Mouse (Mus musculus): ENCODE data around the gene Gm765. TPM values are rescaled to one million over a fixed set of nuclear protein-coding genes. Genes with fewer than 3 reads are reported as not detected.

The Gm765 gene
- polyA plus RNA-seq, 1 experiment: not detected

GRCm38 (mm10) chr6:98243186-98243585 lies 99.4 kb downstream of the Gm765 start:
- no peak overlapping the region for H3K27ac ChIP-seq (ENCODE audit: insufficient read depth, low read depth, low read length)
- 51% methylated on average over 6 of the region's 6 CpGs for whole genome bisulfite sequencing
- no peak overlapping the region for H3K4me3 ChIP-seq (ENCODE audit: insufficient read depth, low read depth, low read length)
- H3K4me1 ChIP-seq (ENCODE audit: control insufficient read depth, insufficient read depth, low read length): no peaks in the 10 kb centered on the region
- TF ChIP-seq CTCF (IDR thresholded peaks at IDR 0.05; ENCODE audit: insufficient read depth, low read depth, low read length): no peak
- TF ChIP-seq POLR2A (IDR thresholded peaks at IDR 0.05; ENCODE audit: insufficient read depth, low read depth, low read length): no peak

GRCm38 (mm10) chr6:98240561-98241272 lies 101.8 kb downstream of the Gm765 start:
- Histone ChIP-seq H3K4me1 (ENCODE audit: control insufficient read depth, insufficient read depth, low read length) (no peaks in the 10 kb centered on the region), H3K4me3 (ENCODE audit: insufficient read depth, low read depth, low read length) (no peak overlapping the region), H3K27ac (ENCODE audit: insufficient read depth, low read depth, low read length) (no peak overlapping the region)
- 92% methylated on average over 8 of the region's 8 CpGs for WGBS
- TF ChIP-seq POLR2A (IDR thresholded peaks at IDR 0.05; ENCODE audit: insufficient read depth, low read depth, low read length) (no peak), CTCF (IDR thresholded peaks at IDR 0.05; ENCODE audit: insufficient read depth, low read depth, low read length) (no peak)

GRCm38 (mm10) chr6:98234097-98234496 lies 108.5 kb downstream of the Gm765 start:
- H3K4me1 ChIP-seq (ENCODE audit: control insufficient read depth, insufficient read depth, low read length): no peaks in the 10 kb centered on the region
- no peak overlapping the region for H3K27ac ChIP-seq (ENCODE audit: insufficient read depth, low read depth, low read length)
- TF ChIP-seq CTCF (IDR thresholded peaks at IDR 0.05; ENCODE audit: insufficient read depth, low read depth, low read length) (no peak), POLR2A (IDR thresholded peaks at IDR 0.05; ENCODE audit: insufficient read depth, low read depth, low read length) (no peak)
- H3K4me3 ChIP-seq (ENCODE audit: insufficient read depth, low read depth, low read length): no peak overlapping the region
- 97% methylated on average over 3 of the region's 3 CpGs for WGBS

GRCm38 (mm10) chr6:98223923-98224322 lies 118.6 kb downstream of the Gm765 start:
- TF ChIP-seq POLR2A (IDR thresholded peaks at IDR 0.05; ENCODE audit: insufficient read depth, low read depth, low read length): no peak
- TF ChIP-seq CTCF (IDR thresholded peaks at IDR 0.05; ENCODE audit: insufficient read depth, low read depth, low read length): no peak
- WGBS: 95% methylated on average over 8 of the region's 8 CpGs
- H3K4me1 ChIP-seq (ENCODE audit: control insufficient read depth, insufficient read depth, low read length): no peaks in the 10 kb centered on the region
- H3K4me3 ChIP-seq (ENCODE audit: insufficient read depth, low read depth, low read length): no peak overlapping the region
- no peak overlapping the region for H3K27ac ChIP-seq (ENCODE audit: insufficient read depth, low read depth, low read length)

GRCm38 (mm10) chr6:98221970-98222369 lies 120.6 kb downstream of the Gm765 start:
- 73% methylated on average over 16 of the region's 16 CpGs for WGBS
- H3K27ac ChIP-seq (ENCODE audit: insufficient read depth, low read depth, low read length): no peak overlapping the region
- TF ChIP-seq POLR2A (IDR thresholded peaks at IDR 0.05; ENCODE audit: insufficient read depth, low read depth, low read length): no peak
- no peak for TF ChIP-seq CTCF (IDR thresholded peaks at IDR 0.05; ENCODE audit: insufficient read depth, low read depth, low read length)
- H3K4me1 ChIP-seq (ENCODE audit: control insufficient read depth, insufficient read depth, low read length): no peaks in the 10 kb centered on the region
- no peak overlapping the region for H3K4me3 ChIP-seq (ENCODE audit: insufficient read depth, low read depth, low read length)

- WGBS: 88% methylated on average over 3 of the region's 3 CpGs
- no peak for TF ChIP-seq POLR2A (IDR thresholded peaks at IDR 0.05; ENCODE audit: insufficient read depth, low read depth, low read length)
- no peak for TF ChIP-seq CTCF (IDR thresholded peaks at IDR 0.05; ENCODE audit: insufficient read depth, low read depth, low read length)
- H3K4me3 ChIP-seq (ENCODE audit: insufficient read depth, low read depth, low read length): no peak overlapping the region
- H3K4me1 ChIP-seq (ENCODE audit: control insufficient read depth, insufficient read depth, low read length): no peaks in the 10 kb centered on the region
- H3K27ac ChIP-seq (ENCODE audit: insufficient read depth, low read depth, low read length): no peak overlapping the region
These were observed 130.3 kb downstream of the Gm765 start for GRCm38 (mm10) chr6:98212225-98212624.

GRCm38 (mm10) chr6:98210237-98210636 lies 132.3 kb downstream of the Gm765 start:
- H3K4me3 ChIP-seq (ENCODE audit: insufficient read depth, low read depth, low read length): no peak overlapping the region
- 95% methylated on average over 5 of the region's 5 CpGs for WGBS
- no peak overlapping the region for H3K27ac ChIP-seq (ENCODE audit: insufficient read depth, low read depth, low read length)
- no peaks in the 10 kb centered on the region for H3K4me1 ChIP-seq (ENCODE audit: control insufficient read depth, insufficient read depth, low read length)
- TF ChIP-seq POLR2A (IDR thresholded peaks at IDR 0.05; ENCODE audit: insufficient read depth, low read depth, low read length) (no peak), CTCF (IDR thresholded peaks at IDR 0.05; ENCODE audit: insufficient read depth, low read depth, low read length) (no peak)

GRCm38 (mm10) chr6:98208051-98208450 lies 134.5 kb downstream of the Gm765 start:
- TF ChIP-seq POLR2A (IDR thresholded peaks at IDR 0.05; ENCODE audit: insufficient read depth, low read depth, low read length) (no peak), CTCF (IDR thresholded peaks at IDR 0.05; ENCODE audit: insufficient read depth, low read depth, low read length) (no peak)
- WGBS: 96% methylated on average over 8 of the region's 8 CpGs
- no peaks in the 10 kb centered on the region for H3K4me1 ChIP-seq (ENCODE audit: control insufficient read depth, insufficient read depth, low read length)
- H3K4me3 ChIP-seq (ENCODE audit: insufficient read depth, low read depth, low read length): no peak overlapping the region
- no peak overlapping the region for H3K27ac ChIP-seq (ENCODE audit: insufficient read depth, low read depth, low read length)

- no peaks in the 10 kb centered on the region for H3K4me1 ChIP-seq (ENCODE audit: control insufficient read depth, insufficient read depth, low read length)
- WGBS: 75% methylated on average over 2 of the region's 2 CpGs
These were observed 143.8 kb downstream of the Gm765 start for GRCm38 (mm10) chr6:98198706-98199105.

More at GRCm38 (mm10) chr6:98198706-98199105, 143.8 kb downstream of the Gm765 start:
- TF ChIP-seq POLR2A (IDR thresholded peaks at IDR 0.05; ENCODE audit: insufficient read depth, low read depth, low read length) (no peak), CTCF (IDR thresholded peaks at IDR 0.05; ENCODE audit: insufficient read depth, low read depth, low read length) (no peak)
- Histone ChIP-seq H3K4me3 (ENCODE audit: insufficient read depth, low read depth, low read length) (no peak overlapping the region), H3K27ac (ENCODE audit: insufficient read depth, low read depth, low read length) (no peak overlapping the region)
